Comparison of ENCODE assay signal across 17 mouse cellular contexts in the genomic region with DNA sequence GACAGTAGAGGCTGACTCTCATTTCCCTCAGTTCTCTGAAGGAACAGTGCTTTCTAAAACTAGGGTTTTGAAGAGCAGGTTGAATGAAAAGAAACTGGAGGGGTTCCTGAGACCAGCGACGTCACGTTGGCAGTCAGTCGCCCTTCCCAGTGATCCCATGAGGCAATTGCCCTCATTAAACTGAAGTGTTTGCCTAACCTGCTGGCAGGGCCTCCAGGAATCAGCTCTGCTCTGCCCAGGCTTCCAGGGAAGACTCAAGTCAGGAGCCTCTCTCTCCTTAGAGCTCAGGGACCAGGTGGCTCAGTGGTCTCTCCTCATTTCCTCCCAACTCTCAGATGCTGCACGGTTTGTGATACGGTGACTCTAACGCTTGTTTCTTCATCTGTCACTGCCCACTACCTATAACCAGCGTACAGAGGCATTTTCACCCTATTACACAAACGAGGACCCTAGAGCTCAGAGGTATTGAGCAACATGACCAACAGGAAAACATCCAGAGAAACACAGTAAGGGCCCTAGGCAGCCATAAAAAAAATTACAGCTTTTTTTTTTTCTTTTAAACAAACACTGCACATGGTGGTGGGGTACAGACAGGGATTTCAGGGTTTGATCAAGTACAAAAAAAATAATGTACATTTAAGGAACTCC.
A peak's percentile ranks its signal among the peaks of the same experiment; 100 is the strongest.
DNase-seq lines count a peak whose midpoint lies in the region; ATAC-seq and TF ChIP-seq lines count a peak whose summit lies in the region.
"Had no signal": no experiment of that assay in that cellular context is flagged by ENCODE, and none has a peak within 500 bp of the region (broad histone marks: within the 10 kb centered on the region; RNA-seq: fewer than 3 reads in every experiment).

No protein-coding gene starts in this region.

- no peaks in the 10 kb centered on the region for H3K27me3 ChIP-seq in limb, embryonic 13.5 days
- no peaks in the 10 kb centered on the region for H3K27me3 ChIP-seq in limb, embryonic 10.5 days (ENCODE audit: low read depth, poor library complexity, severe bottlenecking)
- no peaks in the 10 kb centered on the region for H3K27me3 ChIP-seq in lung, embryonic 14.5 days (ENCODE audit: insufficient read depth, low read length)
- H3K27me3 ChIP-seq in kidney, adult 2 months (replicated peaks; ENCODE audit: control insufficient read depth, insufficient read depth, low read length): no peaks in the 10 kb centered on the region

- no peak overlapping the region for H3K9ac ChIP-seq in limb, embryonic 13.5 days
- H3K9ac ChIP-seq in lung, embryonic 14.5 days: no peak overlapping the region
- H3K9ac ChIP-seq: liver, embryonic 12.5 days had no signal

- 49% methylated on average over 9 of the region's 9 CpGs for WGBS in limb, embryonic 13.5 days
- 85% methylated on average over 9 of the region's 9 CpGs for WGBS in limb, embryonic 10.5 days
- 50% methylated on average over 9 of the region's 9 CpGs for WGBS in lung, embryonic 14.5 days
- WGBS in kidney, adult 2 months: 72% methylated on average over 9 of the region's 9 CpGs

- H3K4me2 ChIP-seq in limb, embryonic 13.5 days (replicated peaks): no peak overlapping the region
- H3K4me2 ChIP-seq in lung, embryonic 14.5 days: peak overlapping the region; percentile 27; the same call in 1 of the 2 replicates
- H3K4me2 ChIP-seq: liver, embryonic 12.5 days had no signal

- intact Hi-C loops in left cerebral cortex, postnatal 25 days (cut with DNase I): no loop called here

- no peak overlapping the region for H3K4me3 ChIP-seq in limb, embryonic 13.5 days
- H3K4me3 ChIP-seq in limb, embryonic 10.5 days: no peak overlapping the region
- no peak overlapping the region for H3K4me3 ChIP-seq in lung, embryonic 14.5 days (ENCODE audit: low read depth, low read length)
- no peak overlapping the region for H3K4me3 ChIP-seq in kidney, adult 2 months (ENCODE audit: insufficient read depth, low read depth, low read length)
- H3K4me3 ChIP-seq: liver, embryonic 12.5 days had no signal

- DNase-seq in adrenal gland, postnatal 36 days: peak; percentile 14 to 32
- DNase-seq in adrenal gland, postnatal 4 days (ENCODE audit: low spot score in 2 of 2): no peak
- no peak for DNase-seq in limb, embryonic 10.5 days (ENCODE audit: low spot score)
- peak; percentile 57 for DNase-seq in lung, embryonic 14.5 days
- DNase-seq in kidney, adult 2 months: no peak
- DNase-seq in left cerebral cortex, postnatal 25 days (ENCODE audit: low spot score in 2 of 2): no peak
- DNase-seq in thymus, postnatal 0 days (ENCODE audit: low spot score): no peak
- DNase-seq: B cell, adult 2 months; cerebellum, adult 11 months; kidney, postnatal 14 days; right cerebral cortex, adult 18-20 months; thymus, postnatal 25 days had no signal

- H3K36me3 ChIP-seq in limb, embryonic 13.5 days: no peaks in the 10 kb centered on the region
- H3K36me3 ChIP-seq in limb, embryonic 10.5 days: no peaks in the 10 kb centered on the region
- no peaks in the 10 kb centered on the region for H3K36me3 ChIP-seq in lung, embryonic 14.5 days (ENCODE audit: insufficient read depth)
- no peaks in the 10 kb centered on the region for H3K36me3 ChIP-seq in kidney, adult 2 months (ENCODE audit: control insufficient read depth, insufficient read depth, low read length)
- H3K36me3 ChIP-seq: G1E; liver, embryonic 12.5 days had no signal

- TF ChIP-seq POLR2A in kidney, adult 2 months (IDR thresholded peaks at IDR 0.05; ENCODE audit: low read depth, low read length): no peak

- peaks cover 45% of the 10 kb centered on the region for H3K4me1 ChIP-seq in limb, embryonic 13.5 days
- peaks cover 18% of the 10 kb centered on the region for H3K4me1 ChIP-seq in limb, embryonic 10.5 days
- peaks cover 23% of the 10 kb centered on the region for H3K4me1 ChIP-seq in lung, embryonic 14.5 days (ENCODE audit: insufficient read depth)
- peaks cover 7% of the 10 kb centered on the region; the same call in 1 of the 2 replicates for H3K4me1 ChIP-seq in kidney, adult 2 months (ENCODE audit: control insufficient read depth, insufficient read depth, low read length)

- no peak for ATAC-seq in limb, embryonic 13.5 days (ENCODE audit: low FRiP score, low read depth)
- ATAC-seq in lung, embryonic 14.5 days (ENCODE audit: insufficient read depth): peak; percentile 11; the same call in 1 of the 2 replicates
- ATAC-seq: hindbrain, postnatal 0 days; liver, embryonic 12.5 days; midbrain, embryonic 16.5 days had no signal

- H3K9me3 ChIP-seq in limb, embryonic 13.5 days: no peaks in the 10 kb centered on the region
- no peaks in the 10 kb centered on the region for H3K9me3 ChIP-seq in limb, embryonic 10.5 days (replicated peaks)
- H3K9me3 ChIP-seq in lung, embryonic 14.5 days (ENCODE audit: low read depth, low read length): no peaks in the 10 kb centered on the region
- H3K9me3 ChIP-seq: G1E; liver, embryonic 12.5 days had no signal

- no peak for TF ChIP-seq CTCF in lung, embryonic 14.5 days (IDR thresholded peaks at IDR 0.05; ENCODE audit: low read depth)
- no peak for TF ChIP-seq CTCF in kidney, adult 2 months (conservative IDR thresholded peaks at IDR 0.05; ENCODE audit: insufficient read depth, insufficient read length, low read depth, low read length)

- peak overlapping the region; percentile 48; the same call in 1 of the 2 replicates for H3K27ac ChIP-seq in limb, embryonic 13.5 days
- no peak overlapping the region for H3K27ac ChIP-seq in limb, embryonic 10.5 days
- H3K27ac ChIP-seq in lung, embryonic 14.5 days (ENCODE audit: low read depth): peak overlapping the region; percentile 86
- H3K27ac ChIP-seq in kidney, adult 2 months (ENCODE audit: insufficient read depth, low read depth, low read length): no peak overlapping the region
- H3K27ac ChIP-seq: hindbrain, postnatal 0 days; liver, embryonic 12.5 days had no signal

Comparison
In these comparisons a context has a peak if more than half of its experiments do, and no peak if none do; other contexts are left out.
1. DNase-seq: peak in adrenal gland, postnatal 36 days (2 of 2) and lung, embryonic 14.5 days (single experiment); none in adrenal gland, postnatal 4 days (0 of 2), limb, embryonic 10.5 days (single experiment), kidney, adult 2 months (single experiment), left cerebral cortex, postnatal 25 days (0 of 2) and thymus, postnatal 0 days (single experiment).
2. H3K27ac ChIP-seq: peak in limb, embryonic 13.5 days (single experiment) and lung, embryonic 14.5 days (single experiment); none in limb, embryonic 10.5 days (single experiment) and kidney, adult 2 months (single experiment).